Mouse (Mus musculus): ENCODE measurements around the gene Cd63.

Cd63 gene

GRCm38 (mm10) chr10:128904812-128905211 is 4.0 kb downstream of the Cd63 start:
- DNase-seq (ENCODE audit: low read depth, low spot score) = no peak

- no peak for DNase-seq (ENCODE audit: low read depth, low spot score)
These were observed 8.1 kb downstream of the Cd63 start for GRCm38 (mm10) chr10:128908778-128909448.

GRCm38 (mm10) chr10:128909567-128910028 is 8.8 kb downstream of the Cd63 start:
- DNase-seq (ENCODE audit: low read depth, low spot score) = peak; percentile 71

GRCm38 (mm10) chr10:128910066-128910841 is 9.5 kb downstream of the Cd63 start:
- DNase-seq (ENCODE audit: low read depth, low spot score) = no peak

GRCm38 (mm10) chr10:128911430-128911829 is 10.6 kb downstream of the Cd63 start:
- no peak for DNase-seq (ENCODE audit: low read depth, low spot score)

- DNase-seq (ENCODE audit: low read depth, low spot score) = no peak
These were observed 11.5 kb downstream of the Cd63 start for GRCm38 (mm10) chr10:128912268-128912667.

- no peak for DNase-seq (ENCODE audit: low read depth, low spot score)
These were observed 12.0 kb downstream of the Cd63 start for GRCm38 (mm10) chr10:128912791-128913190.

- DNase-seq (ENCODE audit: low read depth, low spot score) = peak; percentile 85
These were observed 12.4 kb downstream of the Cd63 start for GRCm38 (mm10) chr10:128913219-128913618.

- no peak for DNase-seq (ENCODE audit: low read depth, low spot score)
These were observed 12.9 kb downstream of the Cd63 start for GRCm38 (mm10) chr10:128913696-128914095.

GRCm38 (mm10) chr10:128915550-128915949 is 14.8 kb downstream of the Cd63 start:
- DNase-seq (ENCODE audit: low read depth, low spot score) = no peak

GRCm38 (mm10) chr10:128916665-128917064 is 15.9 kb downstream of the Cd63 start:
- no peak for DNase-seq (ENCODE audit: low read depth, low spot score)

- DNase-seq (ENCODE audit: low read depth, low spot score) = no peak
These were observed 16.6 kb downstream of the Cd63 start for GRCm38 (mm10) chr10:128917400-128917799.

- no peak for DNase-seq (ENCODE audit: low read depth, low spot score)
These were observed 17.5 kb downstream of the Cd63 start for GRCm38 (mm10) chr10:128918246-128918645.

- DNase-seq (ENCODE audit: low read depth, low spot score) = no peak
These were observed 18.4 kb downstream of the Cd63 start for GRCm38 (mm10) chr10:128919203-128919631.

GRCm38 (mm10) chr10:128919966-128920365 is 19.2 kb downstream of the Cd63 start:
- DNase-seq (ENCODE audit: low read depth, low spot score) = no peak

GRCm38 (mm10) chr10:128920736-128921161 is 20.0 kb downstream of the Cd63 start:
- DNase-seq (ENCODE audit: low read depth, low spot score) = no peak

- no peak for DNase-seq (ENCODE audit: low read depth, low spot score)
These were observed 20.5 kb downstream of the Cd63 start for GRCm38 (mm10) chr10:128921251-128921650.

- DNase-seq (ENCODE audit: low read depth, low spot score) = no peak
These were observed 21.4 kb downstream of the Cd63 start for GRCm38 (mm10) chr10:128921883-128922821.

GRCm38 (mm10) chr10:128922822-128923012 is 21.9 kb downstream of the Cd63 start, which contains the start of gene Rdh5:
TSS of gene Rdh5 (minus strand) at chr10:128922888.
- DNase-seq (ENCODE audit: low read depth, low spot score) = no peak

GRCm38 (mm10) chr10:128923013-128923691 is 22.4 kb downstream of the Cd63 start:
- peak; percentile 95 for DNase-seq (ENCODE audit: low read depth, low spot score)

- no peak for DNase-seq (ENCODE audit: low read depth, low spot score)
These were observed 23.1 kb downstream of the Cd63 start, which contains the start of gene Bloc1s1 for GRCm38 (mm10) chr10:128923935-128924334. TSS of gene Bloc1s1 (minus strand) at chr10:128924035.
